Mouse (Mus musculus): ENCODE results near the gene Lat2.

DNA sequence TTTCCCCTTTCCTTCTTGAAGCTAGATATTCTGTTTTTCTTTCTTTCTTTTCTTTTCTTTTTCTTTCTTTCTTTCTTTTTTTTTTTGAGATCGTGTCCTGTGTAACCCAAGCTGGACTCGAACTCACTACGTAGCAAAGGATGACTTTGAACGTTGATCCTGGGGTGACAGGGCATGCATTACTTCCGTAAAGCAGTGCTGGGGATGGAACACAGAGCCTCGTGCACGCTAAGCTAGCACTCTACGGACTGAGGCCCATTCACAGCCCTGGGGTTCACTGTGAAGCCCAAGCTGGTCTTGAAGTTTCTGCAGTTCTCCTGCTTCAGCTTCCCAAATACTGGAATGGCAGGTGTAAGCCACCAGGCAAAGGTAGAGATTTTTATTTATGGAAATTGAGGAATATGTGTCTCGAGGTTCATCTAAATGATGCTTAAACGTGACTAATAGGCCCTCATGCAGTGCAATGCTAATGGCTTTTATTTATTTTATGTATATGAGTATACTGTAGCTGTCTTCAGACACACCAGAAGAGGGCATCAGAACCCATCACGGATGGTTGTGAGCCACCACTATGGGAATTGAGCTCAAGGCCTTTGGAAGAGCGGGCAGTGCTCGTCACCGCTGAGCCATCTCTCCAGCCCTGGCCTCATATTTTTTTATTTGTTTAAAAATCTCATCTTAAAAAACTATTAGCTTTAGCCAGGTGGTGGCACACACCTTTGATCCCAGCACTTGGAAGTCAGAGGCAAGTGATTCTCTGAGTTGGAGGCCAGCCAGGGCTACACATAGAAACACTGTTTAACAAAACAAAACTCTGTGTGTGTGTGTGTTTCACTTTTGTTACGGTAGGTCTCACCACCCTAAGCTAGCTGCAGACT is 31.6 kb downstream of the Lat2 start:
- TF ChIP-seq CTCF (conservative IDR thresholded peaks at IDR 0.05; ENCODE audit: insufficient read depth, insufficient read length, low read depth, low read length) (no peak), POLR2A (IDR thresholded peaks at IDR 0.05; ENCODE audit: low read depth, low read length) (no peak)
